Mouse (Mus musculus) thymus, adult 2 months (tissue): ENCODE data around the gene Hpd.

Source experiments
- CTCF ChIP-seq: fragments of 200-500 bp; IDR thresholded peaks from 2 replicates; pipeline ENCODE4 v1.5.1; 2012; ENCODE audit warnings: mild to moderate bottlenecking, control low read depth, low read length, moderate library complexity, borderline replicate concordance; ENCODE audit not compliant: control insufficient read depth, poor library complexity, insufficient read depth; ENCODE audit errors: extremely low read depth
- POLR2A ChIP-seq: fragments of 200-500 bp; IDR thresholded peaks from 2 replicates; pipeline ENCODE4 v1.6.1; 2012; ENCODE audit warnings: mild to moderate bottlenecking, low read length, control low read depth, moderate library complexity; ENCODE audit not compliant: control insufficient read depth, poor library complexity, insufficient read depth; ENCODE audit errors: extremely low read depth

GRCm38 (mm10) chr5:123193436-123193835 lies 10.9 kb upstream of the Hpd start:
- TF ChIP-seq CTCF (no peak), POLR2A (no peak)
